Mouse (Mus musculus) CH12.LX (cell line): ENCODE results near the gene Ggt7.

Source experiments
- CHD2 ChIP-seq: IDR thresholded peaks from 2 replicates; pipeline ENCODE4 v1.6.1; 2011; ENCODE audit warnings: low read length, improper control_type of control experiment
- CTCF ChIP-seq, 2 experiments: IDR thresholded peaks in 1 of 2; conservative IDR thresholded peaks in 1 of 2; 2 replicates each; pipeline ENCODE4 v1.5.1; 2011 to 2012; ENCODE audit warnings: low read depth in 2 of 2, low read length in 2 of 2, improper control_type of control experiment in 1 of 2, inconsistent platforms in 1 of 2, mild to moderate bottlenecking in 1 of 2, moderate library complexity in 1 of 2
- EP300 ChIP-seq: IDR thresholded peaks from 2 replicates; pipeline ENCODE4 v1.6.1; 2011; ENCODE audit warnings: low read length, improper control_type of control experiment
- IRF4 ChIP-seq: IDR thresholded peaks from 2 replicates; pipeline ENCODE4 v1.6.1; 2014; ENCODE audit warnings: low read depth, mild to moderate bottlenecking, inconsistent platforms, low read length, improper control_type of control experiment
- NRF1 ChIP-seq: IDR thresholded peaks from 2 replicates; pipeline ENCODE4 v1.6.1; 2014; ENCODE audit warnings: low read depth, mild to moderate bottlenecking, inconsistent platforms, low read length, improper control_type of control experiment, moderate library complexity
- RCOR1 ChIP-seq: conservative IDR thresholded peaks from 2 replicates; pipeline ENCODE4 v1.6.1; 2012; ENCODE audit warnings: low read depth, mild to moderate bottlenecking, inconsistent platforms, low read length, improper control_type of control experiment
- USF1 ChIP-seq: IDR thresholded peaks from 2 replicates; pipeline ENCODE4 v1.6.1; 2014; ENCODE audit warnings: low read depth, mild to moderate bottlenecking, inconsistent platforms, low read length, improper control_type of control experiment
- ZC3H11A ChIP-seq: IDR thresholded peaks from 2 replicates; pipeline ENCODE4 v1.6.1; 2012; ENCODE audit warnings: low read depth, mild to moderate bottlenecking, inconsistent platforms, low read length, improper control_type of control experiment

DNA sequence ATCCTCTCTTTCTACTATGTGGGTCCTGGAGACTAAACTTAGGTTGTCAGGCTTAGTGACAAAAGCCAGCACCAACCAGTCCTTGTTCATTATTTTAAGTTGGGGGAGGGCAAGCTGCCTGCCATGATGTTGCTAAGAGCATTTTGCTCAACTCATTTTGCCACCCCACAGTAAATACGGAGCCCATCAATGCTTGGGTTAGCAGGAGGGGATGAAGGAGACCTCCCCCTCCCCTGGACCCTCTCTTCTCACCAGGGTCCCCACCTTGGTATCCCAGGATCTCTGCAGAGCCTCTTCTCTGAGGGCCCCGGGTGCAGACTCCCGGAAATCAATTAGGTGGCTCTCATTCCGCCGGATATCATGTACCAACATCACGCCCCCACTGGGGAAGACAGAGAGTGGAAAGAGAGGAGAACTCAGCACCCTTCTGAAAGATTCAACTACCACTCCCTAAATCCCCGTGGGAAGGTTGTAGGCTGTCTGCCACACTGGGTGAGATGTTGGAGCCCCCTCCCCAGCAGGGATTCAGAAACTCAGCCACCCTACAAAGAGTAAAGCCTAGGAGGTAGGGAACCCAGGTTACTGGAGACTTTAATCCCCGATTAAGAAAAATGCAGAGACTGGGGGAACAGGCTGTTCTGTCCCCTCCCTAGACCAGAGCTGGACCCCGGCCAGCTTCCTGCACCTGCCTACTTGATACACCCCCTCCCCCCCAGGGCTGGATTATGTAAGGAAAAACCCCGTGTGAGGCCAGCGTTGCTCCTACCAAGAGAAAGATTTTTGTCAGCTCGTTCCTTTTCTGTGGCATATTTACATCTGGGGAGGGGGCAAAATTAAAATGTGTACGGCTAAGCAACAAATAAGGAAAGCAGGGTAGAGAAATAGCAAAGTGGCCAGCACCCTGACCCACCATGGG, 13.3 kb downstream of the Ggt7 start:
- TF ChIP-seq EP300: no peak
- no peak for TF ChIP-seq RCOR1
- TF ChIP-seq CTCF (conservative IDR thresholded peaks at IDR 0.05 in 1 of 2, IDR thresholded peaks at IDR 0.05 in 1 of 2; ENCODE audit: low read depth in 2 of 2, low read length in 2 of 2): no peak
- no peak for TF ChIP-seq ZC3H11A
- TF ChIP-seq USF1: no peak
- no peak for TF ChIP-seq NRF1
- no peak for TF ChIP-seq CHD2
- TF ChIP-seq IRF4: no peak
